Mouse (Mus musculus) right cerebral cortex, postnatal 25 days (tissue): ENCODE measurements around the gene Naaladl1.

ENCODE experiments used
- DNase-seq: peaks from one replicate; pipeline ENCODE4 v3.0.0; 2022

Gene Naaladl1

DNA sequence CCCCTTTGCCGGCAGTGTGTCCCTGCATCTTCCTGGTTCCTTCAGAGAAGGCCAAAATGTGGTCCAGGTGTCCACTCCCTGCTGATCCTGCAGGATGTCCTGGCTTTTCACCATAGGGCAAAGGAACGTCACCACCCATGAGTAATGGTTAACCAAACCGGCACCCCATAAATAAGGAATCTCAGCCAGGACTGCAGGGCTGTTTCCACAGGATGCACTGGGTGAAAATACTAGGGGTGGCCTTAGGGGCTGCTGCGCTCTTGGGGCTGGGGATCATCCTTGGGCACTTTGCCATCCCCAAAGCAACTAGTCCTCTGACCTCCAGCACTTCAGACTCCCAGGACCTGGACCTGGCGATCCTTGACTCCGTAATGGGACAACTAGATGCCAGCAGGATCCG lies at the start of gene Naaladl1:
Gene Naaladl1, plus strand, starts transcription at position 197 of the 400 bp plus-strand sequence.
- DNase-seq, result no peak

DNA sequence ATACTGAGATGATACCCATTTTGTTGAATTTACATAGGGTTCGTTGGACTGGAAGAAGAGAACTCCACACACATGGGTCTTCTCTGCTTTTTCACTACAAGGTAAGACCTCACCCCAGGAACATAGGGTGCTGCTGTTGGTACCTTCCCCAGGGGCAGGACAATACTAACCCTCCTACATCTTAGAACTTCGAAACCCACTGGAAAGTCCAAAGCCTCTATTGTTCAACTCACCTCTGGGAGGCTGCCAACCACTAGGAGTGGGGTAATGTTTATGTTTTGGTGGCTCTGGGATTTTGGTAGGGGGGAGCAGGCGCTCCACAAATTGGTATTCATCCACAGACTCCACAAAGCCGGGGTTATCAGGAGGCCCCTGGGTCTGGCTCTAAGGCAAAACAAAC lies 48.9 kb upstream of the Naaladl1 start:
- no peak for DNase-seq

DNA sequence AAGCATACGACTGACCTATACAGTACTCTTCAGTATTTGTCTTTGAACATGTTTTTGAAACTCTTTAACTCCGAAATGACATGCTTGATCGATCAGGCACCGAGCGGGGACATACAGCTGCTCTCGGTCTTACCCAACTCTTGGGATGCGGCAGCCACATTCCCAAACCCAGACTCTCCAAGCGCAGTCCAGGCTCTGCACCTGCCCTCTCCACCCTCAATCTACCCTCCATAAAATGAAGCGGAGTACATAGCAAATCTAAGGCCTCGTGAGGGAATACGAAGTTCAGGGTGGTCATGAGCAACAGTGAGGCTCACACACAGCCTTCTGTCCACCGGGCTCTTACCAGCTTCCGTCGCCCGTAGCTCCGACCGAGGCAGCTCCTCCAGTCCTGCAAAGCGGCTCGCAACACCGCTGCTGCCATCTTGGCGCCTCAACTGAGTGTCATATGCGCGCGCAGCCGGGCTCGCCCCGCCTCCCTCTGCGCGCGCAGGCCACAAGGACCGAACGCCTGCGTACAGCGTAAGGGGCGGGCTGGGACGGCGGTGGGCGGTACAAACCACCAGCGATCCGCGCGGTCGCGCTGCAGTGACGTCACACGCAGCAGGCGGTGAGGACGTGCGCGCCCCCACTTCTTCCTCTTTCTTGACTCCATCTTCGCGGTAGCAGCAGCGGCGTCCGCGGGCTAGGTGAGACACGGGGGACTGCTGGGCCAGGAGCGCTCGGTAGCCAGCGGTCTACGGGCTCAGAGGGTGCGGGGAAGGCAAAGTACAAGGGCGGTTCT lies 48.1 kb upstream of the Naaladl1 start, which contains the start of the genes Mrpl49 and Fau:
Gene Mrpl49, minus strand, starts transcription at position 473 of the 784 bp plus-strand sequence.
Gene Fau, plus strand, starts transcription at position 532 of the 784 bp plus-strand sequence.
- DNase-seq, result peak; percentile 99

DNA sequence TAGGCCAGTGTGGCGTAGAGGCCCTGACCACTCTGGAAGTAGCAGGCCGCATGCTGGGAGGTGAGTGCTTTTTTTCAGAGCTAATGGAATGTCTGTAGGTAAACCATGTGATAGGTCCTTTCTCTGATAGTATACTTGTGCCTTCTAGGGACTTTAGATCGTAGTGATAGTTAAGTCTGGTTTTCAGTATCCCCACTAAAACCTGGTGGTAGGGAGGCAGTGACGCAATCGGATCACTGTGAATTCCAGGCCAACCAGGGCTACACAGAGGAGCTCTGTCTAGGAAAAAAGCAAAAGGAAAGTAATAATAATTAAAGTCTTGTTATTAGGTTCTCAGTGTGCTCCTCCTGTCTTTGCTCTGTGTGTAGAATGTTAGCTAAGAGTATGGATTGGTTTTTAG lies 47.1 kb upstream of the Naaladl1 start:
- no peak for DNase-seq

DNA sequence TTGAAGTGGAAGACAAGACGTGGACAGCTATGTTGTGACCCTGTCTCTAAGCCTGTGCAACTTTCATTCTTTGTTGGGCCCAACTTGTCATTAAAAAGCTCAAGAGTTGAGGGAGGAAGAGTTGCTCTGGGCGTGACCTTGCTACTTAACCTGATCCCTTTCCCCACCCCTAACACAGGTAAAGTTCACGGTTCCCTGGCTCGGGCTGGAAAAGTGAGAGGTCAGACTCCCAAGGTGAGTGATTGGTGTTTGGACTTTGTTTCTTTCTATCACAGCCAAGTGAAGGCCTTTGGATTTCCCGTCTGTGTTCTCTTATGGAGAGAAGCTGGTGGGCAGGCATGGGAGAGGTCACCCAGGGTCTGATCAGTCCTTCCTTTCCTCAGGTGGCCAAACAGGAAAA lies 46.6 kb upstream of the Naaladl1 start:
- DNase-seq, result no peak

DNA sequence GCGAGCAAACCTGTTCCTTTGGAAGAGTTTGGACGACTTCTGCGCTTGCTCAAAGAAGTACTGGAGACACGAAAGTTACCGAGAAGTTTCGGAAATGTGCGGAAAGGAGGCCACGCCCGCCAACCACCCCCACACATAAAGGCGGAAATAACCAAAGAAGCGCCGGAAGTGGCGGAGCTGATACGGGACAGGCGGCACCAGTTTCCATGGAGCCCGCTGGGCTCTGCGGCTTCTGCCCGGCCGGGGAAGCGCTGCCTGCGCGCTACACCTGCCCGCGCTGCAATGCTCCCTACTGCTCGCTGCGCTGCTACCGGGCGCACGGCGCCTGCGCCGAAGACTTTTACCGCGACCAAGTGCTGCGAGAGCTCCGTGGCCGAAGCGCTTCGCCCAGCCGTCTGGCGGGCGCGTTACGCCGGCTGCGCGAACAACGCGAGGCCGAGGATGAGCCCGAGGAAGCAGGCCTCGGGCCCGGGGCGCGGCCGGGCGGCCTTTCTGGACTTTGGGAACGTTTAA lies 44.5 kb upstream of the Naaladl1 start, which contains the start of gene Znhit2:
Gene Znhit2, plus strand, starts transcription at position 172 of the 513 bp plus-strand sequence.
- peak; percentile 92 for DNase-seq

DNA sequence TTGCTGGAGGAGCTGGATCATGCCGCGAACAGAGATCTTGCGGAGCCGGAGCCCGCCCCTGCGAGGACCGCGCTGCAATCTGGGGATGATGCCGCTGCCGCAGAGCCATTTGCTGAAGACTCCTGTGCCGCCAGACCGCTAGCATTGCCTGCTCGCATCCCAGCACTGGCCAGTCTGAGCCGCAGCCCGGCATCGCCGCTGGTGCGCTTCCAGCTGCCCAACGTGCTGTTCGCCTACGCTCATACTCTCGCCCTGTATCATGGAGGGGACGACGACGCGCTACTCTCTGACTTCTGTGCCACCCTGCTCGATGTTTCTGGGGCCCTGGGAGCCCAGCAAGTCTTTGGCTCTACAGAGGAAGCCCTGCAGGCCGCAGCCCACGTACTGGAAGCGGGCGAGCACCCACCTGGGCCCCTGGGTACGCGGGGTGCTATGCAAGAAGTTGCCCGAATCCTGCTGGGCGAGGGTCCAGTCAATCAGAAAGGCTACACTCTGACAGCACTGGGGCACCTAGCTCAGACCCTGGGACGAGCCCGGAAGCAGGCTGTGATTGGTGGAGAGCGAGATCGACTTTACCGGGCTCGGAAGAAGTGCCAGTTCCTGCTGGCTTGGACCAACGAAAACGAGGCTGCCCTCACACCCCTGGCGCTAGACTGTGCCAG lies 43.8 kb upstream of the Naaladl1 start:
- DNase-seq, result peak; percentile 54

DNA sequence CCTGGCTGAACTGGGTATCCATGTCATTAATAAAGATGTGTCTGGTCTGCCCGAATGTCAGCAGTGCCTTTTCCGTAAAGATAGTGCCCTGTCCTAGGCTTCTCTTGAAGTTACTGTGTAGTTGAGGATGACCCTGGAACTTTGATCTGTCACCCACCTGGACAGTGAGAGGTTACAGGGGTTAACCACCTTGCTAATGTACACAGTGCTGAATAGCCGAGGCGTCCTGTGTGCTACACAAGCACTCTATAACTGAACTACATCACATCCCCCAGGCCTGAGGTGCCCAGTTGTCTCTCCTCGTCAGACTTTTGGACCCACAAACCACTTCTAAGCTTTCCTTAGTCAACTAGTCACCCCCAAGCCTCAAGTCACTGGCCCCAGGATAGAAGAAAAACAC lies 43.2 kb upstream of the Naaladl1 start:
- DNase-seq, result no peak

DNA sequence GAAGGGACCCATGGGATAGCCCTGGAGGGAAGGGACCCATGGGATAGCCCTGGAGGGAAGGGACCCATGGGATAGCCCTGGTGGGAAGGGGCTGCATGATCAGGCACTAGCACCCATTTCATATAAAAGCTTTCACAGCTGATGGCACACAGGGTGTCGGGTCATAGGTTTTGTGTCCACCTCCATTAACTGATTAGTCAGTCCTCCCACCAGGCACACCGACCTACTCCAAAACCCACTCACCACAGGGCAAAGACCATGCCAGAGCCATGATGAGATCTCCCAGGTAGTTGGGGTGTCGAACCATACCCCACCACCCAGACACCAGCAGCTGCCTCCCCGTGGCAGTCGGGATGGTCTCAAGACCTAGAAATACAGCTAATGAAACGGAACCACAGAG lies 42.5 kb upstream of the Naaladl1 start:
- DNase-seq, result no peak

DNA sequence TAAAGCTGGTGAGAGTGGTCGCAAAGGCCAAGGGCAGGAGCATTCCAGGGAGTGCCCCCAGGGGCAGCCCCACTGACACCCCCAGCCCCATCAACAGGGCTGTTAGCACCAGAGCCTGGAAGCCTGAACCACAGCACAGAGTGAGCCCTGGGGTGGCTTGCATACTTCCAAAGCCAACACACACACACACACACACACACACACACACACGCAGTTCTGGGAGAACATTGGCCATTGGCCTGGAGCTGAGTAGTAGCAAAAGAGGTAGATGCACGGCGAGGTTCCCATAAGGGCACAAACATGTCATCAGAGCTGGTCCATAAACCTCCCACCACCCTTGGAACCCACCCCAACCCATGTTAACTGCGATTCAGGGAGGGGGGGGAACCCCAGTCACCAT lies 39.0 kb upstream of the Naaladl1 start:
- DNase-seq, result no peak

DNA sequence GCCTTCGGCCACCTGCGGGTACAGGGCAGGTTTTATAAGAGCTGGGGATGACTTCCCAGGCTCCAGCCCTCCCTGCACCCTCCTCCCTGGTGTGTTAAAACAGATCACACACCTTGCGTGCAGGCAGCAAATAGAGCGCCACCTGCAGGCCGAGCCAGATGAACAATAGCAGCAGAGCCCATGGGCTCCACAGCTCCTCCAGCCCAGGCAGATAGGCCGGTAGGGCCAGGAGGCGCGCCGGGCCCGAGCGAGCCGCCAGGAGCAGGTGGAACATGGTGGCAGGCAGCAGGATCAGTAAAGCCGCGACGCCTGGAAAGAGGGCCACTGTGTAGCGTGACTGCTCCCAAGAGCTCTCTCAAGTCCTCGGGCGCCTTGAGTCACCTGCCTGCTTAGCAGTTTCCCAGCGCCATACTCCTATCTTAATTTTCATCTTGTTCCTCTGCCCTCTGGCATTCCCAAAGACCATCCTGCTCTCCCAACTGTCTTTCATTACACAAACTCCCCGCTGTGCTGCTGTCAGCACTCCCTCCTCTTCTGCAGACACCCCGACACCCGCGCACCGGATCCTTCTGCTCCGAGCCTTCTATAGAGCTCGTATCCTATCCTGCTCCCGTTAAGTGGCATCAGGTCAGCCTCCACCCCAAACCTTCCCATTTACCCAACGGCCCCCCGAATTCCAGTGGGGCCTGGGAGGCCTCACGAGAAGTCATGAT lies 38.4 kb upstream of the Naaladl1 start:
- peak; percentile 80 for DNase-seq

DNA sequence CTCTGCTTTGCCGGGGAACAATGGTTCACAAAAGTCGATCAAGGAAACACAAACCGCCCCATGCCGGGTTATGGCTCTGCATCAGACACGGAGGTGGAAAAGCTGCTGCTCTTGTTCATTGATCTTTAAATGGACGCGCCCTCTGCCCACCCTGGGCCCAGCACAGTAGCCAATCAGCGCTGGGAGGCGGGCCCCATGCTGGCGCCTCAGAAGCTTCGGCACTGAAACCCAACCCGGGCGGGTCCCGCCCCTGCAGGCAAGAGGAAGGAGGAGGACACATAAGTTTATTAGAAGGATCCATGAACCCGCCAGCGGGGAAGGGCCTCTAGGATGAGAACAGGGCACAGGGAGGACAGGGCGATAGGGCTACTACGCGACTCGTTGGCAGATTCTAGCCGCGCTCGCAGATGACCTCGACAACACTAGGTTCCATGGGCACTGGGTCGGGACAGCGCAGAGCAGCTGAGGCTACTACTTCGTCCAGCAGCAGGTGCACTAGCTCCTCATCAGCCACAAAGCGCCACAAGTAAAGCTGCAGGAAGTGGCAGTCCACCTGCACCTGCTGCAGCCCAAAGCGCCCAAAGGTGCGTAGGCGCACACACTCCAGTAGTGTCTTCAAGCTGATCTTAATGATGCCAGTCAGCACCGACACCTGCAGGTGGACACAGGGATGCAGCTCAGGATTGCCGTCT lies 37.7 kb upstream of the Naaladl1 start, which contains the start of gene Tm7sf2:
Gene Tm7sf2, minus strand, starts transcription at position 650 of the 692 bp plus-strand sequence.
- peak; percentile 86 for DNase-seq

DNA sequence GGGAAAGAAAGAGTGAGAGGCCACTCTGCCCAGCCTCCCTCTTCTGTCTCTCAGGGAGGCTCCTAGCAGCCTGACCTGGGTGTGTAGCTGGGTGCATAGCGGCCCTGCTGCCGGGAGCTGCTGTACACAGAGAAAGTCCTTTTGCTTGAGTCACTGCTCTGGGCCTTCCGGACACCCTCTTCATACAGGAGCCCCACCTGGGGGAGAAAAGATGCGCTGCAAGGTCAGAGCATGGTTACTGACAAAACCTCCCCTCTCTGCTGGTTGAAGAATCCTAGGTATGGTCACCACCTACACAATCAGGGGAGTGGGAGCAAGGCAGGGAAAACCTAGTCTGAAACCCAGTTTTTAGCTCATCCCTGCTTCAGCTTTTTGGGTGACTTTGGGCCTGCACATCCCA lies 36.6 kb upstream of the Naaladl1 start:
- DNase-seq, result no peak

DNA sequence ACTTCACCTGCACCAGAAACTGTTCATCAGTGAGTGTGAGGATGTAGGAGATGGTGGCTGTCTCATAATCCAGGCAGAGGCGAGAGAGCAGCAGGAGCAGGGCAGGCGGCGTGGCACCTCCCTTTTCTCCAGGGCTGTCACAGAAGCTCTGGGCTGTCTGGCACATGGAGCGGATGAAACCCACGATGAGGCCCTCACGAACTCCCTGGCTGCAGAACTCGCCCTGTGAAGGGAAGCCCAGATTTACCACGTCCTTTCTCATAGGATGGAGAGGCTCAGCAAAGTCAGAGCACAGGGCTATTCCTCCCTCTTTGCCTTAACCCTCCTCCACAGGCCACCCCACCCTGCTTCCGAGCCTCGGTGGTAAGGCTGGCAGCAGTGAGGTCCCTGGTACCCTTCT lies 35.7 kb upstream of the Naaladl1 start:
- no peak for DNase-seq

DNA sequence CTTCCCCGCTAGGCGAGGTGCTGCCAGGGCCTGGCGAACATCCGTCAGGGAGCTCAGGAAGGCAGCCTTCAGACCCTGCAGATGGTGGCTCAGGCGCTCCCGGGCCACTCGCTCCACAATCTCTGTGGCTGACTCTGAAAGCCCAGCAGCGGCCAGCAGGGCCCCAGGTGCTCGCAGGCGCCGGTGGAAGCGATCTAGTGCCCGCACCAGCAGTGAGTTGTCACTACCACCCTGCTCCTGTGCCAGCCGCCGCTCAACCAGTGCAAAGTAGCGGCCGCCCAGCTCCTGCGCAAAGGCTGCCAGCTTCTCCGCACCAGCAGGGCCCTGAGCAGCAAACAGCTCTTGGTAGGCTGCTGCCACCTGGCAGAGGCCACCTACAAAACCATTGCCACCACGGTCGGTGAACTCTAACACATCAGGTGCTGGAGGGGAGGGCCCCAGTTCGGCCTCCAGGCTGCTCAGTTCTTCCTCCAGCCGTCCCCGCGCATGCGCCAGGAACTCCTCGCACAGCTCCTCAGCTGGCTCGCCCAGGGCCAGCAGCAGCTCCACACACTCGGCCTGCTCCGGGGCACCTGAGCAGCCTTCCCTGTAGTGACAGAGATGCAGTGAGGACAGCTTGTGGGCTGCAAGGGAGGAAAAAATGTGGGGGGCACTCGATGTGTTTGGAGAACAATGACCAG lies 34.9 kb upstream of the Naaladl1 start:
- no peak for DNase-seq

DNA sequence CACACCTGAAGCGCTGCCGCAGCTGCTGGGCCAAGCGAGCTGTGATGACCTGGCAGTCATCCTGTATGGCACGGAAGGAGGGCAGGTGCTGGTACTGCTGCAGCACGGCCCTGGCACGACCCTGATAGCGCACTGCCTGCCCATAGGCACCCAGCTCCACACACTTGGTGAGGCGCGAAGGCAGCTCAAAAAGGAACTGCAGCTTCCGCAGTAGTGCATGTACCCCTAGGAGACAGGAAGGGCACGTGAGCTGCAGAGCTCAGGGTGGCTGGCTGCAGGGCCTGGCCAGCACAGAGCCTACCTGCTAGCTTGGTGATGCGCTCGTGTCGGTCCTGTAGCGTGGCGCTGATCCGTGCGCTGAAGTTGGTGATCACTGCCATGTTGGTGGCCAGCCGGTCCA lies 34.3 kb upstream of the Naaladl1 start:
- no peak for DNase-seq

DNA sequence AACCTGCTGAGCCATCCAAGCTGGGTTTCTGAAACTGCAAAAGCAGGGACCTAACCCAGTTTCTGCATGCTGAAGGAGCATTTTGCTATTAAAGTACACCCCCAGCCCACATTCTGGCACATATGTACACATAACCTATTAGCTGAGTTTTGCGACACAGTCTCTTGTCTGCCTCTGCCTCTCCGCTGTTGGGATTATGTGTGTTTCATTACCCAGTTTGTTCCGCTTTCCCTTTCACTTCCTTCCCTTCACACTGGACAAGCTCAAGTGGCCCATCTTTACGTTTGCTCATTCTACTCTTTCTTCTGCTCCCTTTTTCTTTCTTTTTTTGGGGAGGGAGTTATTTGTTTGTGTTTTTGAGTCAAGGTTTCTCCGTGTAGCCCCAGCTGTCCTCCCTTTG lies 31.7 kb upstream of the Naaladl1 start:
- no peak for DNase-seq

DNA sequence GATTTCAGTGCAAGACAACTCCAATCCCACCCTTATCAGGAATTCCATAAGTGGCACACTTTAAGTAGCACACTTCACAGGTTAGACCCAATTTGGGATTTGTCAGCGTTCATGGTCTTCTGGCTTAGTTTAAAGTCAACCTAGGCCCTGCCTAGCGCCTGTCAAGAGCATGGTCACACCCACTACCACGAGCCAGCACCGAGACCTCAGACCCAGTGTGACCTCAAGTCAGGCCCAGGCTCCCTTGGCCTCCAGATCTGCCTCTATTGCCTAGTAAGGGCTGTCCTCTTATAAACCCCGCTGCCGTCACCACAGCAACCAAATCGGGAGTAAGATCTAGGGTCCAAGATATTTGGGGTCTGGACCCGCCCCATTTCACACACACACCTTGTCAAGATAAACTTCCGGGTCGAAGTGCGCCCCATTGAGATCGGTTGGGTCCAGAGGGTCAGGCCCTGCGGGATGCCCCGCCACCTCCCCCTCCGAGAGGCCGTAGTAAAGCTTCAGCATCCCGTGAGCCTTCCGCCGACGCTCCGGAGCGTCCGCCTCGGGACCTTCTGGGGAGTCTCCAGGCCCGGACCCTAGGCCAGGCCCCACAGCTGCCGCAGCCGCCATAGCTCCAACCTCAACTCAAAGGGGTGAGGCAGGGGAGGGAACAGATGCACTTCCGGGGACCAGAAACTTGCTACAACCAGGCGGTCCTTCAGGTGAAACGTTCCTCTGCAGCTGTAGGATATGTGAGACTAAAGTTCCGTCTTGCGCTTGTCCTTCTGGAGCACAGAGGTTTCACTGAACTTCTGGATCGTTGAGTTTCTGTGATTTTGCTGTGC lies 28.8 kb upstream of the Naaladl1 start, which contains the start of gene Vps51:
Gene Vps51, minus strand, starts transcription at position 668 of the 830 bp plus-strand sequence.
- DNase-seq, result peak; percentile 86

DNA sequence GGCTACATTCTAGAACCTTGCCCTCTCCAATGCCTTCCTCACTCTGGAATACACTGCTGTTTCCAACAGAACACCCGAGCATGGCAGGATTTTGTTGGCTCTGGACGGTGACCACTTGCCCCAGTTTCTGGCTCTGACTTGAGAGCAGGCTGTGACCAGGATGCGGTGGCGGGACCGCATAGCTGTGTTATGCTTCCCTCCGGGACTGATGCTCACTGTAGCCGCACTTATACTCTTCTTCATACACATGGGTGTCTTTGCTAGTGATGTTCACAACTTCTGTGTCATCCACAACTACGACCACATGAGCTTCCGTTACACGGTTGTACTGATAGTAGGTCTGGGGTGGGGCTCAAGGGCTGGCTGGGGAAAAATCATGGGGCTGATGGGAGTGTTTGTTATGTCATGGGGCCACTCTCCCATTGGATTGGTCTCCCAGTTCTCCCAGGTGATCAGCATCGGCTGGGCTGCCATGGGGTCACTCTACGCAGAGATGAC lies 25.6 kb upstream of the Naaladl1 start, which contains the start of gene Tmem262:
Gene Tmem262, plus strand, starts transcription at position 51 of the 498 bp plus-strand sequence.
- no peak for DNase-seq

DNA sequence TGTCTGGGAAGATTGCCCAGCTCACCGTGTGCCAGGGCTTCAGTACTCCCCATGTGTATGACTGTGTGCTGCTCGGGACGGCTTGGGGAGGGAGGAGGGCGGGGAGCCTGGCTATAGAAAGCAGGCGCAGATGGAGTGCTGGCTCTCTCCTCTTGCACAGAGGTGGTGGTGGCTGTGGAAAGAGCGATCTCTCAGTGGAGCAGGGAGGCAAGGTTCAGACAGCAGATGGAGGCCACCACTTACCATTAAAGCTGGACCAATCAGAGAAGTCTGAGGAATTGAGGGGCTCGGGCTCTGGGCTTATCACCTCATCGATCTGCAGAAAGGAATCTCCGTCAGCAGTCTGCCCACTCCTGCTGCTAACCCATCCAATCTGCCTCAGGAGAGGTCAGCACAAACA lies 23.4 kb upstream of the Naaladl1 start, which contains the start of gene Gm28374:
Gene Gm28374, minus strand, starts transcription at position 101 of the 400 bp plus-strand sequence.
- no peak for DNase-seq
